Mouse (Mus musculus): ENCODE data around the gene Best2. TPM values are rescaled to one million over a fixed set of nuclear protein-coding genes. Genes with fewer than 3 reads are reported as not detected.

Best2 gene
- not detected in 2 replicates for polyA plus RNA-seq (2014; fragmentation: Nextera tagmentation; extraction: Ambion mirVana)

- ATAC-seq (ENCODE audit: low FRiP score) (no peak), DNase-seq (ENCODE audit: low spot score) (no peak)
- 0 out of 2 replicates have a peak within 1 kb of the TSS, but pooled peaks have one; percentile 12 for H3K4me3 ChIP-seq (ENCODE audit: low read depth, low read length)
- H3K4me2 ChIP-seq (replicated peaks; ENCODE audit: low read depth, low read length) = peak within 1 kb of the TSS; percentile 55
- H3K27ac ChIP-seq (ENCODE audit: low read depth, low read length) = no peak within 1 kb of the TSS
- H3K9me3 ChIP-seq (ENCODE audit: control insufficient read depth, low read length) = no peaks in the 10 kb centered on the region
- H3K9ac ChIP-seq (ENCODE audit: low read depth, low read length) = peak within 1 kb of the TSS; percentile 39; the same call in 1 of the 2 replicates
- 79% methylated on average over 2 of the region's 2 CpGs for WGBS
- peaks cover 23% of the 10 kb centered on the region for H3K27me3 ChIP-seq (ENCODE audit: control insufficient read depth, insufficient read depth, low read length)
- no peaks in the 10 kb centered on the region for H3K4me1 ChIP-seq (replicated peaks; ENCODE audit: control insufficient read depth, insufficient read depth, low read length)
- H3K36me3 ChIP-seq (ENCODE audit: control insufficient read depth, insufficient read depth, low read length) = peaks cover 3% of the 10 kb centered on the region; the same call in 1 of the 2 replicates
Measured at GRCm38 (mm10) chr8:85014431-85014830, at the start of gene Best2. Best2 (minus strand) TSS chr8:85014531.

GRCm38 (mm10) chr8:85062603-85063002 is 48.3 kb upstream of the Best2 start:
- 93% methylated on average over 4 of the region's 4 CpGs for WGBS
- H3K4me1 ChIP-seq (replicated peaks; ENCODE audit: control insufficient read depth, insufficient read depth, low read length) = peaks cover 3% of the 10 kb centered on the region; the same call in 1 of the 2 replicates

GRCm38 (mm10) chr8:85059879-85060616 is 45.7 kb upstream of the Best2 start, which contains the start of gene Fbxw9:
Fbxw9 (plus strand) TSS chr8:85060055.
- ATAC-seq (ENCODE audit: low FRiP score) (peak; percentile 91), DNase-seq (ENCODE audit: low spot score) (peak; percentile 96)
- Histone ChIP-seq H3K4me2 (replicated peaks; ENCODE audit: low read depth, low read length) (peak within 1 kb of the TSS; percentile 92), H3K27me3 (ENCODE audit: control insufficient read depth, insufficient read depth, low read length) (no peaks in the 10 kb centered on the region), H3K9ac (ENCODE audit: low read depth, low read length) (peak within 1 kb of the TSS; percentile 80), H3K4me3 (ENCODE audit: low read depth, low read length) (peak within 1 kb of the TSS; percentile 88), H3K27ac (ENCODE audit: low read depth, low read length) (peak within 1 kb of the TSS; percentile 30; the same call in 1 of the 2 replicates), H3K4me1 (replicated peaks; ENCODE audit: control insufficient read depth, insufficient read depth, low read length) (peaks cover 3% of the 10 kb centered on the region; the same call in 1 of the 2 replicates), H3K36me3 (ENCODE audit: control insufficient read depth, insufficient read depth, low read length) (peaks cover 6% of the 10 kb centered on the region; the same call in 1 of the 2 replicates), H3K9me3 (ENCODE audit: control insufficient read depth, low read length) (no peaks in the 10 kb centered on the region)
- WGBS = under 1% methylated on average over 52 of the region's 53 CpGs

More at GRCm38 (mm10) chr8:85062603-85063002, 48.3 kb upstream of the Best2 start:
- Histone ChIP-seq H3K9me3 (ENCODE audit: control insufficient read depth, low read length) (no peaks in the 10 kb centered on the region), H3K27ac (ENCODE audit: low read depth, low read length) (no peak overlapping the region), H3K36me3 (ENCODE audit: control insufficient read depth, insufficient read depth, low read length) (no peaks in the 10 kb centered on the region; the same call in 1 of the 2 replicates), H3K9ac (ENCODE audit: low read depth, low read length) (no peak overlapping the region), H3K27me3 (ENCODE audit: control insufficient read depth, insufficient read depth, low read length) (no peaks in the 10 kb centered on the region), H3K4me3 (ENCODE audit: low read depth, low read length) (no peak overlapping the region), H3K4me2 (replicated peaks; ENCODE audit: low read depth, low read length) (no peak overlapping the region)
- ATAC-seq (ENCODE audit: low FRiP score) (no peak), DNase-seq (ENCODE audit: low spot score) (no peak)

GRCm38 (mm10) chr8:85057367-85057766 is 43.0 kb upstream of the Best2 start:
- ATAC-seq (ENCODE audit: low FRiP score) (no peak), DNase-seq (ENCODE audit: low spot score) (no peak)
- WGBS = 85% methylated on average over 7 of the region's 7 CpGs
- peaks cover 3% of the 10 kb centered on the region; the same call in 1 of the 2 replicates for H3K4me1 ChIP-seq (replicated peaks; ENCODE audit: control insufficient read depth, insufficient read depth, low read length)
- no peak overlapping the region for H3K27ac ChIP-seq (ENCODE audit: low read depth, low read length)
- H3K9ac ChIP-seq (ENCODE audit: low read depth, low read length) = no peak overlapping the region
- H3K9me3 ChIP-seq (ENCODE audit: control insufficient read depth, low read length) = no peaks in the 10 kb centered on the region
- no peaks in the 10 kb centered on the region for H3K27me3 ChIP-seq (ENCODE audit: control insufficient read depth, insufficient read depth, low read length)
- H3K4me2 ChIP-seq (replicated peaks; ENCODE audit: low read depth, low read length) = no peak overlapping the region
- H3K36me3 ChIP-seq (ENCODE audit: control insufficient read depth, insufficient read depth, low read length) = peaks cover 22% of the 10 kb centered on the region
- H3K4me3 ChIP-seq (ENCODE audit: low read depth, low read length) = no peak overlapping the region

GRCm38 (mm10) chr8:85043619-85044018 is 29.3 kb upstream of the Best2 start:
- Histone ChIP-seq H3K36me3 (ENCODE audit: control insufficient read depth, insufficient read depth, low read length) (peaks cover 19% of the 10 kb centered on the region), H3K4me1 (replicated peaks; ENCODE audit: control insufficient read depth, insufficient read depth, low read length) (no peaks in the 10 kb centered on the region; the same call in 1 of the 2 replicates)

GRCm38 (mm10) chr8:85037681-85038531 is 23.6 kb upstream of the Best2 start:
- peak; percentile 56 for DNase-seq (ENCODE audit: low spot score)
- under 1% methylated on average over 57 of the region's 57 CpGs for WGBS

More at GRCm38 (mm10) chr8:85043619-85044018, 29.3 kb upstream of the Best2 start:
- H3K9ac ChIP-seq (ENCODE audit: low read depth, low read length) = no peak overlapping the region
- H3K27me3 ChIP-seq (ENCODE audit: control insufficient read depth, insufficient read depth, low read length) = no peaks in the 10 kb centered on the region
- DNase-seq (ENCODE audit: low spot score) = no peak
- no peak overlapping the region for H3K4me3 ChIP-seq (ENCODE audit: low read depth, low read length)
- H3K9me3 ChIP-seq (ENCODE audit: control insufficient read depth, low read length) = no peaks in the 10 kb centered on the region
- H3K27ac ChIP-seq (ENCODE audit: low read depth, low read length) = no peak overlapping the region
- no peak overlapping the region for H3K4me2 ChIP-seq (replicated peaks; ENCODE audit: low read depth, low read length)
- 91% methylated on average over 6 of the region's 6 CpGs for WGBS
- ATAC-seq (ENCODE audit: low FRiP score) = no peak

GRCm38 (mm10) chr8:85037366-85037680 is 23.0 kb upstream of the Best2 start:
- Histone ChIP-seq H3K9ac (ENCODE audit: low read depth, low read length) (peak overlapping the region; percentile 89), H3K36me3 (ENCODE audit: control insufficient read depth, insufficient read depth, low read length) (no peaks in the 10 kb centered on the region), H3K27ac (ENCODE audit: low read depth, low read length) (peak overlapping the region; percentile 88), H3K4me1 (replicated peaks; ENCODE audit: control insufficient read depth, insufficient read depth, low read length) (peaks cover 6% of the 10 kb centered on the region; the same call in 1 of the 2 replicates), H3K9me3 (ENCODE audit: control insufficient read depth, low read length) (no peaks in the 10 kb centered on the region), H3K27me3 (ENCODE audit: control insufficient read depth, insufficient read depth, low read length) (no peaks in the 10 kb centered on the region), H3K4me3 (ENCODE audit: low read depth, low read length) (peak overlapping the region; percentile 79), H3K4me2 (replicated peaks; ENCODE audit: low read depth, low read length) (peak overlapping the region; percentile 92)
- 0% methylated on average over 10 of the region's 14 CpGs for WGBS
- peak; percentile 71 for DNase-seq (ENCODE audit: low spot score)
- peak; percentile 76 for ATAC-seq (ENCODE audit: low FRiP score)

More at GRCm38 (mm10) chr8:85037681-85038531, 23.6 kb upstream of the Best2 start:
- no peaks in the 10 kb centered on the region for H3K27me3 ChIP-seq (ENCODE audit: control insufficient read depth, insufficient read depth, low read length)
- peak overlapping the region; percentile 89 for H3K9ac ChIP-seq (ENCODE audit: low read depth, low read length)
- ATAC-seq (ENCODE audit: low FRiP score) = peak; percentile 15
- H3K36me3 ChIP-seq (ENCODE audit: control insufficient read depth, insufficient read depth, low read length) = no peaks in the 10 kb centered on the region
- peaks cover 6% of the 10 kb centered on the region; the same call in 1 of the 2 replicates for H3K4me1 ChIP-seq (replicated peaks; ENCODE audit: control insufficient read depth, insufficient read depth, low read length)
- peak overlapping the region; percentile 79 for H3K4me3 ChIP-seq (ENCODE audit: low read depth, low read length)
- H3K4me2 ChIP-seq (replicated peaks; ENCODE audit: low read depth, low read length) = peak overlapping the region; percentile 92
- H3K27ac ChIP-seq (ENCODE audit: low read depth, low read length) = peak overlapping the region; percentile 88
- H3K9me3 ChIP-seq (ENCODE audit: control insufficient read depth, low read length) = no peaks in the 10 kb centered on the region

- no peaks in the 10 kb centered on the region for H3K9me3 ChIP-seq (ENCODE audit: control insufficient read depth, low read length)
- no peaks in the 10 kb centered on the region for H3K27me3 ChIP-seq (ENCODE audit: control insufficient read depth, insufficient read depth, low read length)
- peak within 1 kb of the TSS; percentile 89 for H3K9ac ChIP-seq (ENCODE audit: low read depth, low read length)
- H3K4me2 ChIP-seq (replicated peaks; ENCODE audit: low read depth, low read length) = peak within 1 kb of the TSS; percentile 92
- peak within 1 kb of the TSS; percentile 79 for H3K4me3 ChIP-seq (ENCODE audit: low read depth, low read length)
- H3K36me3 ChIP-seq (ENCODE audit: control insufficient read depth, insufficient read depth, low read length) = no peaks in the 10 kb centered on the region
- H3K4me1 ChIP-seq (replicated peaks; ENCODE audit: control insufficient read depth, insufficient read depth, low read length) = peaks cover 6% of the 10 kb centered on the region; the same call in 1 of the 2 replicates
- under 1% methylated on average over 47 of the region's 59 CpGs for WGBS
- H3K27ac ChIP-seq (ENCODE audit: low read depth, low read length) = peak within 1 kb of the TSS; percentile 88
- peak; percentile 89 for DNase-seq (ENCODE audit: low spot score)
- peak; percentile 92 for ATAC-seq (ENCODE audit: low FRiP score)
Measured at GRCm38 (mm10) chr8:85036718-85037365, 22.5 kb upstream of the Best2 start, which contains the start of gene Tnpo2. Tnpo2 (plus strand) TSS chr8:85036915.

Measured in hindbrain, embryonic 11.5 days (tissue).